Mouse (Mus musculus): ENCODE data around the gene Nicn1.

DNA sequence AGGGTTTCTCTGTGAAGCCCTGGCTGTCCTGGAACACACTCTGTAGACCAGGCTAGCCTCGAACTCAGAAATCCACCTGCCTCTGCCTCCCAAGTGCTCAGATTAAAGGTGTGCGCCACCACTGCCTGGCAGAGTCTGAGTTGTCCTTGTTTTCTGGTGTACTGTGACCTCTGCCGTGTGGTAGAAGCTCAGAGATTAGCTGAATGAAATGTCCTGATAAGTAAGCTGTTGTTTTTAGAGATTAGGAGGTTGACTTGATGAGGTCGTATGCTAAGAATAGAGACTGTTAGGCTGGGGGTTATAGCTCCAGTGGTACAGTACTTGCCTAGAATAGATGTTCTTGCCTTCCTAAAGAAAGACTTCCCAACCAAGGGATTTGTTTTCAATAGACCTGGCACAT lies 14.5 kb downstream of the Nicn1 start:
- TF ChIP-seq CTCF (IDR thresholded peaks at IDR 0.05; ENCODE audit: control insufficient read depth, insufficient read depth, insufficient replicate concordance, low read depth, low read length) (no peak), POLR2A (IDR thresholded peaks at IDR 0.05; ENCODE audit: control insufficient read depth, low read depth, low read length) (no peak)
